ENCODE assay signal across 25 mouse cellular contexts in the genomic region with DNA sequence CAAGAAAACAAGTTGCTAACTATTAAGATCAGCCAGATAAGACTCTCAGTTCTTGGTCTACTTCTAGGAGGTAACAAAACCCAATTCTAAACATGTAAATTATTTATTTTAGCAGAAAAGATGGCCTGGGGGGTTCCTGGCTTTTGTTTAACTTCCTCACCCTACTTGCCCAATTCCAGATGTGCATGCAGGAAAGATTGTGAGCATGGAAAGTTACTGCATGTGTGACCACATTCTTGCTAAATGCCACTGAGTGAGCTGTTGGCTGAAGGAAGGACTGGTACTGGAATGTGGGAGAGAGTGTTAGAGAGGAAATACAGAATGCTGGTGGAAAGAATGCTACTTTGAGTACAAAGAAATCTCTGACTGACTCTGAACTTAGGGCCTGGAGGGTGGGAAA.
DNase-seq lines count a peak whose midpoint lies in the region; ATAC-seq and TF ChIP-seq lines count a peak whose summit lies in the region.
"Had no signal": no experiment of that assay in that cellular context is flagged by ENCODE, and none has a peak within 500 bp of the region (broad histone marks: within the 10 kb centered on the region; RNA-seq: fewer than 3 reads in every experiment).

No protein-coding gene starts in this region.

- peak; percentile 0 for DNase-seq in lung, postnatal 36 days
- no peak for DNase-seq in lung, postnatal 4 days
- peak; percentile 45 for DNase-seq in adipocyte (ENCODE audit: low spot score)
- DNase-seq in limb, embryonic 14.5 days (ENCODE audit: low spot score): peak; percentile 31
- DNase-seq in forebrain, embryonic 14.5 days (ENCODE audit: low spot score): no peak
- no peak for DNase-seq in heart, postnatal 4 days
- DNase-seq: adrenal gland, postnatal 14 days; B cell, adult 2 months; cerebellum, adult 18-20 months; cerebellum, adult 9-11 months; cerebellum, postnatal 36 days; gastrocnemius, postnatal 25 days; heart, adult 11 months; heart, postnatal 36 days had no signal

- ATAC-seq in embryonic facial prominence, embryonic 13.5 days (ENCODE audit: insufficient number of reproducible peaks, insufficient read depth, low FRiP score, low TSS enrichment, low read depth): no peak
- no peak for ATAC-seq in limb, embryonic 14.5 days (ENCODE audit: low FRiP score, low read depth)
- ATAC-seq in forebrain, embryonic 14.5 days: no peak
- ATAC-seq: CD4-positive, CD25-positive, alpha-beta regulatory T cell, adult 4 months; forebrain, embryonic 16.5 days; hindbrain, embryonic 16.5 days; inflammation-experienced regulatory T-cells, adult 6 months; intestine, postnatal 0 days had no signal

- H3K4me2 ChIP-seq in embryonic facial prominence, embryonic 13.5 days: no peak overlapping the region
- H3K4me2 ChIP-seq in limb, embryonic 14.5 days (replicated peaks; ENCODE audit: low read depth, low read length, severe bottlenecking): no peak overlapping the region
- no peak overlapping the region for H3K4me2 ChIP-seq in forebrain, embryonic 14.5 days (ENCODE audit: low read length)
- H3K4me2 ChIP-seq: embryonic facial prominence, embryonic 15.5 days; heart, embryonic 13.5 days; hindbrain, embryonic 12.5 days had no signal

- TF ChIP-seq POLR2A in limb, embryonic 14.5 days (IDR thresholded peaks at IDR 0.05; ENCODE audit: borderline replicate concordance, extremely low read depth, insufficient read depth, insufficient read length): no peak

- H3K9me3 ChIP-seq in embryonic facial prominence, embryonic 13.5 days: no peaks in the 10 kb centered on the region
- no peaks in the 10 kb centered on the region for H3K9me3 ChIP-seq in limb, embryonic 14.5 days (ENCODE audit: control insufficient read depth, low read length)
- no peaks in the 10 kb centered on the region for H3K9me3 ChIP-seq in forebrain, embryonic 14.5 days (replicated peaks; ENCODE audit: control insufficient read depth, low read length)
- H3K9me3 ChIP-seq: embryonic facial prominence, embryonic 15.5 days; G1E; heart, embryonic 13.5 days; hindbrain, embryonic 12.5 days had no signal

- H3K27ac ChIP-seq in embryonic facial prominence, embryonic 13.5 days: peak overlapping the region; percentile 55; the same call in 1 of the 2 replicates
- no peak overlapping the region for H3K27ac ChIP-seq in limb, embryonic 14.5 days (replicated peaks; ENCODE audit: low read depth, low read length)
- H3K27ac ChIP-seq in forebrain, embryonic 14.5 days (ENCODE audit: low read depth, low read length): no peak overlapping the region
- H3K27ac ChIP-seq: embryonic facial prominence, embryonic 15.5 days; heart, embryonic 13.5 days; hindbrain, embryonic 12.5 days had no signal

- H3K4me3 ChIP-seq in embryonic facial prominence, embryonic 13.5 days: no peak overlapping the region
- H3K4me3 ChIP-seq in limb, embryonic 14.5 days (replicated peaks; ENCODE audit: low read length): no peak overlapping the region
- H3K4me3 ChIP-seq in forebrain, embryonic 14.5 days (ENCODE audit: low read depth, low read length): no peak overlapping the region
- H3K4me3 ChIP-seq: embryonic facial prominence, embryonic 15.5 days; erythroblast, embryonic 14.5 days; heart, embryonic 13.5 days; hindbrain, embryonic 12.5 days had no signal

- no peaks in the 10 kb centered on the region for H3K27me3 ChIP-seq in embryonic facial prominence, embryonic 13.5 days
- H3K27me3 ChIP-seq in limb, embryonic 14.5 days (ENCODE audit: control insufficient read depth, insufficient read depth, low read length): no peaks in the 10 kb centered on the region
- H3K27me3 ChIP-seq in forebrain, embryonic 14.5 days (replicated peaks; ENCODE audit: control insufficient read depth, insufficient read depth, low read length): no peaks in the 10 kb centered on the region
- H3K27me3 ChIP-seq: embryonic facial prominence, embryonic 15.5 days; heart, embryonic 13.5 days; hindbrain, embryonic 12.5 days had no signal

- no peak overlapping the region for H3K9ac ChIP-seq in embryonic facial prominence, embryonic 13.5 days
- H3K9ac ChIP-seq in limb, embryonic 14.5 days (ENCODE audit: low read depth, low read length, severe bottlenecking): no peak overlapping the region
- no peak overlapping the region for H3K9ac ChIP-seq in forebrain, embryonic 14.5 days (ENCODE audit: low read length)
- H3K9ac ChIP-seq: embryonic facial prominence, embryonic 15.5 days; heart, embryonic 13.5 days; hindbrain, embryonic 12.5 days had no signal

- no peaks in the 10 kb centered on the region for H3K36me3 ChIP-seq in embryonic facial prominence, embryonic 13.5 days
- no peaks in the 10 kb centered on the region for H3K36me3 ChIP-seq in limb, embryonic 14.5 days (ENCODE audit: control insufficient read depth, insufficient read depth, low read length)
- H3K36me3 ChIP-seq in forebrain, embryonic 14.5 days (ENCODE audit: control insufficient read depth, insufficient read depth, low read length): no peaks in the 10 kb centered on the region
- H3K36me3 ChIP-seq: embryonic facial prominence, embryonic 15.5 days; G1E; heart, embryonic 13.5 days; hindbrain, embryonic 12.5 days had no signal

- no peaks in the 10 kb centered on the region for H3K4me1 ChIP-seq in embryonic facial prominence, embryonic 13.5 days
- no peaks in the 10 kb centered on the region for H3K4me1 ChIP-seq in limb, embryonic 14.5 days (ENCODE audit: control insufficient read depth, insufficient read depth, low read length)
- H3K4me1 ChIP-seq in forebrain, embryonic 14.5 days (ENCODE audit: control insufficient read depth, insufficient read depth, low read length): no peaks in the 10 kb centered on the region
- H3K4me1 ChIP-seq: embryonic facial prominence, embryonic 15.5 days; heart, embryonic 13.5 days; hindbrain, embryonic 12.5 days had no signal

Comparison
In these comparisons a context has a peak if more than half of its experiments do, and no peak if none do; other contexts are left out.
1. DNase-seq: peak in lung, postnatal 36 days (single experiment), adipocyte (single experiment) and limb, embryonic 14.5 days (single experiment); none in lung, postnatal 4 days (0 of 2), forebrain, embryonic 14.5 days (single experiment) and heart, postnatal 4 days (single experiment).